Mouse (Mus musculus): ENCODE measurements at regions not wholly inside any gene's neighbourhood (a gene's known extent, or its start where the extent isn't known, plus 50 kb on each side); places are given as distances from the start of the nearest gene placed in this dataset.

- TF ChIP-seq TCF12 (IDR thresholded peaks at IDR 0.05; ENCODE audit: insufficient read depth, poor library complexity, severe bottlenecking) (no peak), POLR2A (IDR thresholded peaks at IDR 0.05; ENCODE audit: insufficient read length, low read depth) (no peak), REST (IDR thresholded peaks at IDR 0.05; ENCODE audit: insufficient read depth, insufficient read length) (no peak), MAX (IDR thresholded peaks at IDR 0.05; ENCODE audit: low read depth) (no peak), SRF (IDR thresholded peaks at IDR 0.05; ENCODE audit: control insufficient read depth, insufficient read length, low read depth) (no peak), TCF3 (IDR thresholded peaks at IDR 0.05; ENCODE audit: insufficient read length, low read depth) (no peak)
These were observed 379.6 kb upstream of the Sel1l start for GRCm38 (mm10) chr12:92228585-92228984.
